In the genomic region with DNA sequence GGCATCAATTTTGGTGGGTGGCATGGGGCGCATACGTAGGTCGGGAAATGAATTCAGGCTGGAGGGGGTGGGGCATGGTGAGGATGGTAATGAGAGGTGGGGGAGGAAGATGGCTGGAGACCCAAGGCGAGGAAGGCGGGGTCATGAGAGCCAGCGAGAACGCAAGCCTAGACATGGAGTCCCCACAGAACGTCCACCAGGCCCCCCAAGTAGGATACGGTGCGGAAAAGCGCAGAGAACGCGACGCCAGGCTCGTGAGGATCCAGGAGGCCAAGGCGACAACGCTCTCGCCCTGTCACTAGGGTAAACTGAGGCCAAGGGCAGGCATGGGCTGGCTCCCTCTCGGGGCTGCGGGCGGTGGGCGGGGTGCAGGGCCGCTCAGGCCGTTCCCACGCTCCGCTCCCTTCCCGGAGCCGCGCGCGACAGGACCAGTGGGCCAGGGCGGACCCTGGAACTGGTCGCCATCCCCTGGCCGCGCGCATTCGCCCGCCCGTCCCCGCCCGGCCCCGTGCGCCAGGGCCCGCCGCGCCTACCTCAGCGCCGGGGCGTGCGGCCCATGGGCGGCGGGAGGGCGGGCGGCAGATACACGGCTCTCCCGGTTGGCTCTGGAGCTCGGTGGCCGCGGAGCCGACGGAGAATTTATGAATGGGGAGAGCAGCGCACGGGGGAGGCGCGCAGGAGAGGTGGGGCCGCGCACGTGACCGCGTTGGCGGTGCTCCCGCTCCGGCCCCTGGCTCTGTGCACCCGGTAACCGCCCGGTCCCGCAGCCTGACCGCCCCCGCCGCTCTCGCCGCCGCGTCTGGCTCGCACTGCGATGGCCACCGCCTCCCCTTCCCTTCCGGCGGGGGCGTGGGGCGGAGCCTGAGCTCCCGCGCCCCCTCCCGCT, we compare ENCODE assay signal across 8 mouse cellular contexts. TPM values are rescaled to one million over a fixed set of nuclear protein-coding genes. Genes with fewer than 3 reads are reported as not detected.
DNase-seq lines count a peak whose midpoint lies in the region; ATAC-seq and TF ChIP-seq lines count a peak whose summit lies in the region.

A gene (plus strand): TSS at position 80 of the 886 bp plus-strand sequence.

- TF ChIP-seq EP300 in ES-Bruce4 (IDR thresholded peaks at IDR 0.05; ENCODE audit: insufficient read depth, low read depth, low read length), result 0 out of 2 replicates have a peak, but pooled peaks have one; percentile 24

- peaks cover 5% of the 10 kb centered on the region for H3K36me3 ChIP-seq in ES-Bruce4 (ENCODE audit: control insufficient read depth, insufficient read depth, low read length, poor library complexity, severe bottlenecking)
- H3K36me3 ChIP-seq in erythroblast, embryonic 14.5 days (ENCODE audit: control insufficient read depth), result peaks cover 11% of the 10 kb centered on the region
- peaks cover 9% of the 10 kb centered on the region for H3K36me3 ChIP-seq in heart, embryonic 14.5 days (ENCODE audit: control insufficient read depth, insufficient read depth, low read length)
- H3K36me3 ChIP-seq in kidney, embryonic 16.5 days (ENCODE audit: insufficient read depth, low read length), result peaks cover 13% of the 10 kb centered on the region; the same call in 1 of the 2 replicates

- H3K9me3 ChIP-seq in ES-Bruce4 (replicated peaks; ENCODE audit: control insufficient read depth, insufficient read depth, low read length, poor library complexity, severe bottlenecking), result no peaks in the 10 kb centered on the region
- peaks cover 7% of the 10 kb centered on the region for H3K9me3 ChIP-seq in erythroblast, embryonic 14.5 days (ENCODE audit: control insufficient read depth, low read length)
- 0 out of 2 replicates have a peak, but pooled peaks cover 3% of the 10 kb centered on the region for H3K9me3 ChIP-seq in heart, embryonic 14.5 days (ENCODE audit: control insufficient read depth, low read length)
- no peaks in the 10 kb centered on the region for H3K9me3 ChIP-seq in kidney, embryonic 16.5 days (ENCODE audit: low read length)

- H3K4me2 ChIP-seq in heart, embryonic 14.5 days (ENCODE audit: low read length), result peak within 1 kb of the TSS; percentile 99
- H3K4me2 ChIP-seq in kidney, embryonic 16.5 days (replicated peaks; ENCODE audit: low read depth, low read length), result peak within 1 kb of the TSS; percentile 99

- peak within 1 kb of the TSS; percentile 19; the same call in 1 of the 2 replicates for H3K27ac ChIP-seq in ES-Bruce4 (ENCODE audit: insufficient read depth, low read length)
- H3K27ac ChIP-seq in heart, embryonic 14.5 days (replicated peaks in 1 of 2; ENCODE audit: control insufficient read depth in 1 of 2, insufficient read depth in 1 of 2, low read depth in 2 of 2, low read length in 2 of 2), result peak within 1 kb of the TSS in 1 of 2 experiments; percentile 21; a peak in 2 of 4 replicates
- peak within 1 kb of the TSS; percentile 79 for H3K27ac ChIP-seq in kidney, embryonic 16.5 days (ENCODE audit: low read length)

- 1% methylated on average over 60 of the region's 94 CpGs for WGBS in heart, embryonic 14.5 days
- under 1% methylated on average over 59 of the region's 94 CpGs for WGBS in kidney, embryonic 16.5 days

- H3K9ac ChIP-seq in ES-Bruce4 (ENCODE audit: low read depth, poor library complexity, severe bottlenecking), result peak within 1 kb of the TSS; percentile 75
- H3K9ac ChIP-seq in heart, embryonic 14.5 days (ENCODE audit: low read length), result peak within 1 kb of the TSS; percentile 79
- peak within 1 kb of the TSS; percentile 89 for H3K9ac ChIP-seq in kidney, embryonic 16.5 days (replicated peaks; ENCODE audit: low read length)

- no peaks in the 10 kb centered on the region for H3K27me3 ChIP-seq in ES-Bruce4 (ENCODE audit: control insufficient read depth, insufficient read depth, low read length, poor library complexity, severe bottlenecking)
- H3K27me3 ChIP-seq in erythroblast, embryonic 14.5 days (ENCODE audit: control insufficient read depth), result peaks cover 62% of the 10 kb centered on the region
- H3K27me3 ChIP-seq in heart, embryonic 14.5 days (ENCODE audit: control insufficient read depth, insufficient read depth, low read length), result peaks cover 31% of the 10 kb centered on the region
- H3K27me3 ChIP-seq in kidney, embryonic 16.5 days (ENCODE audit: insufficient read depth, low read length), result peaks cover 20% of the 10 kb centered on the region

- 0 out of 2 replicates have a peak, but pooled peaks have one; percentile 1 for ATAC-seq in heart, embryonic 14.5 days (ENCODE audit: insufficient number of reproducible peaks, insufficient read depth, low FRiP score, low read depth)
- 0 out of 2 replicates have a peak, but pooled peaks have one; percentile 5 for ATAC-seq in kidney, embryonic 16.5 days (ENCODE audit: low FRiP score, low TSS enrichment)
- ATAC-seq in monocyte, adult 5-6 weeks (replicated peaks; ENCODE audit: insufficient number of reproducible peaks, low FRiP score, low TSS enrichment, poor library complexity, severe bottlenecking), result no peak

- H3K4me3 ChIP-seq in ES-Bruce4 (ENCODE audit: low read depth, low read length), result peak within 1 kb of the TSS; percentile 84
- H3K4me3 ChIP-seq in erythroblast, embryonic 14.5 days (replicated peaks), result peak within 1 kb of the TSS; percentile 67
- H3K4me3 ChIP-seq in heart, embryonic 14.5 days (ENCODE audit: control insufficient read depth in 1 of 2, insufficient read depth in 1 of 2, low read depth in 1 of 2, low read length in 2 of 2), result peak within 1 kb of the TSS; percentile 58 to 64
- H3K4me3 ChIP-seq in kidney, embryonic 16.5 days (ENCODE audit: low read length), result peak within 1 kb of the TSS; percentile 80

- peak; percentile 79 for TF ChIP-seq POLR2A in ES-Bruce4 (IDR thresholded peaks at IDR 0.05; ENCODE audit: insufficient read depth, low read length)

- DNase-seq in adrenal gland, postnatal 36 days, result peak; percentile 79 to 84
- DNase-seq in liver, result peak; percentile 76
- peak; percentile 66 for DNase-seq in thymus, postnatal 25 days

- H3K4me1 ChIP-seq in ES-Bruce4 (ENCODE audit: control insufficient read depth, insufficient read depth, low read length), result no peaks in the 10 kb centered on the region
- H3K4me1 ChIP-seq in erythroblast, embryonic 14.5 days (ENCODE audit: control insufficient read depth), result peaks cover 76% of the 10 kb centered on the region
- peaks cover 12 to 45% of the 10 kb centered on the region in 2 experiments for H3K4me1 ChIP-seq in heart, embryonic 14.5 days (ENCODE audit: control insufficient read depth in 2 of 2, insufficient read depth in 2 of 2, low read length in 2 of 2)
- peaks cover 49% of the 10 kb centered on the region for H3K4me1 ChIP-seq in kidney, embryonic 16.5 days (ENCODE audit: insufficient read depth, low read length)

- no peak for TF ChIP-seq CTCF in ES-Bruce4 (IDR thresholded peaks at IDR 0.05; ENCODE audit: low read depth, low read length)

RNA-seq across cellular contexts. Expression of the gene that starts here (rescaled TPM):
- 242 and 255 TPM in 2 replicates for polyA plus RNA-seq in ES-Bruce4 (2011; ENCODE audit: insufficient read depth, insufficient read length, low read depth, missing spikeins)
- 100 to 1,000 TPM; 561 to 735 TPM for total RNA-seq in adrenal gland, postnatal 36 days (2021)
- 139 and 144 TPM in 2 replicates for polyA plus RNA-seq in erythroblast, embryonic 14.5 days (2012)
- 988 and 1,015 TPM in 2 replicates for polyA plus RNA-seq in heart, embryonic 14.5 days (2014; fragmentation: Nextera tagmentation; extraction: Ambion mirVana)
- polyA plus RNA-seq in kidney, embryonic 16.5 days (2015; fragmentation: Nextera tagmentation; extraction: Ambion mirVana), result 676 and 688 TPM in 2 replicates
- total RNA-seq in monocyte, adult 5-6 weeks (2017), result 26.1 to 49.8 TPM (median 29.5 TPM) in 3 replicates

Comparison
In these comparisons a context has a peak if more than half of its experiments do, and no peak if none do; other contexts are left out.
1. RNA of the gene that starts here (total RNA-seq): 561 to 735 TPM in adrenal gland, postnatal 36 days; 26.1 to 49.8 TPM in monocyte, adult 5-6 weeks; every median in the first group is over 10 times any median in the second.
2. Peak in every context shown above with its lines, with median percentiles within 50 percentile points of each other: H3K4me3 ChIP-seq, H3K9ac ChIP-seq and DNase-seq.